24 mouse cellular contexts compared by ENCODE assay signal in the genomic region with DNA sequence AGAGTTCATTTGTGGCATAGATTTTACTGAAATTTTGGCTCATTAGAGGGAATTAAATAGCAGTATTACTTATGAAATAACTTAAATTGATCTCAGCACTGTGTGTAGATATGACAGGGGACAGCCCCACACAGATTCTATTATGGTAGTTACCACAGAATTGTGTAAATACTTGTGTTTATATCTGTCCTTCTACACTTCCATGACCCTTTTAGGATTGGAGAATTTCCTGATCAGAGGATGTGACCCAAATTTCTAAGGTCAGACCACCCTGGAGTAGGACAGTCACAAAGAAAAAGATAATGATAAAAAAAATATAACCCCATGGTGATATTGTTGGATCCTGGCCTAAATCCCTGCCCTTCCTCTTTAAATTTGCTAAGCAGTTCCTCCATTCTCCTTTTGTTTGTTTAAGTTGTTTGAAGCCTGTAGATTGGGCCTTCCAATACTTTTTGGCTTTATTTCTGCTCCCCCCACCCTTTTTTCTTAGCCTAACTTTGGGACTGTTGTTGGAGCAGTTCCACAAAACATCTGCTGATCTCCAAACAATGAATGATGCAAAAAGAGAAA. TPM values are rescaled to one million over a fixed set of nuclear protein-coding genes. Genes with fewer than 3 reads are reported as not detected.
"Had no signal": no experiment of that assay in that cellular context is flagged by ENCODE, and none has a peak within 500 bp of the region (broad histone marks: within the 10 kb centered on the region; RNA-seq: fewer than 3 reads in every experiment).

No protein-coding gene starts in this region.

- H3K4me1 ChIP-seq: liver, embryonic 12.5 days; midbrain, embryonic 10.5 days; midbrain, embryonic 12.5 days; neural tube, embryonic 13.5 days; neural tube, embryonic 15.5 days had no signal

- H3K4me2 ChIP-seq: liver, embryonic 12.5 days; midbrain, embryonic 12.5 days; neural tube, embryonic 13.5 days; neural tube, embryonic 15.5 days had no signal

- H3K36me3 ChIP-seq: liver, embryonic 12.5 days; midbrain, embryonic 10.5 days; midbrain, embryonic 12.5 days; neural tube, embryonic 13.5 days; neural tube, embryonic 15.5 days had no signal

- H3K27ac ChIP-seq: liver, embryonic 12.5 days; liver, embryonic 14.5 days; midbrain, embryonic 10.5 days; midbrain, embryonic 12.5 days; neural tube, embryonic 13.5 days; neural tube, embryonic 15.5 days had no signal

- H3K27me3 ChIP-seq: neural tube, embryonic 15.5 days had no signal

- H3K9me3 ChIP-seq: liver, embryonic 12.5 days; midbrain, embryonic 10.5 days; midbrain, embryonic 12.5 days; neural tube, embryonic 13.5 days; neural tube, embryonic 15.5 days had no signal

- DNase-seq: lung, adult 18-20 months; lung, postnatal 4 days; midbrain, embryonic 14.5 days; retina, postnatal 1 day; right cerebral cortex, adult 18-20 months; right cerebral cortex, postnatal 25 days; right cerebral cortex, postnatal 4 days; spleen, adult 18-20 months; thymus, adult 18-20 months; thymus, postnatal 14 days; thymus, postnatal 36 days had no signal

- H3K4me3 ChIP-seq: liver, embryonic 12.5 days; midbrain, embryonic 10.5 days; midbrain, embryonic 12.5 days; myocyte; neural tube, embryonic 13.5 days; neural tube, embryonic 15.5 days had no signal

- H3K9ac ChIP-seq: liver, embryonic 12.5 days; liver, embryonic 14.5 days; midbrain, embryonic 12.5 days; neural tube, embryonic 13.5 days; neural tube, embryonic 15.5 days had no signal

- ATAC-seq: liver, embryonic 12.5 days; lung, postnatal 0 days; midbrain, embryonic 16.5 days had no signal

RNA-seq across cellular contexts. Expression of a gene that starts 31.6 kb away (rescaled TPM):
- total RNA-seq: megakaryocyte, adult 5-6 weeks had no signal
- polyA plus RNA-seq: liver, embryonic 12.5 days; midbrain, embryonic 10.5 days; midbrain, embryonic 12.5 days; midbrain, embryonic 14.5 days; midbrain, embryonic 16.5 days; neural tube, embryonic 11.5 days; neural tube, embryonic 13.5 days; neural tube, embryonic 15.5 days; stomach, embryonic 14.5 days; thymus, postnatal 0 days had no signal

RNA-seq across cellular contexts. Expression of a gene that starts 32.0 kb away (rescaled TPM):
- total RNA-seq: megakaryocyte, adult 5-6 weeks had no signal
